Mouse (Mus musculus) myocyte (in vitro differentiated cells): Measurements from ENCODE around the gene Tada2b.
A peak's percentile ranks its signal among the peaks of the same experiment; 100 is the strongest.

Experiments used
- MAX ChIP-seq: IDR thresholded peaks from one replicate; pipeline ENCODE4 v1.6.1; 2011; ENCODE audit warnings: low read depth, mild to moderate bottlenecking, control low read depth
- POLR2A ChIP-seq: IDR thresholded peaks from one replicate; pipeline ENCODE4 v1.6.1; 2011; ENCODE audit warnings: low read depth, mild to moderate bottlenecking, control low read depth, moderate library complexity; ENCODE audit not compliant: insufficient read length
- POLR2AphosphoS2 ChIP-seq: IDR thresholded peaks from one replicate; pipeline ENCODE4 v1.6.1; 2011; ENCODE audit warnings: low read depth, control low read depth; ENCODE audit not compliant: insufficient read length
- TCF12 ChIP-seq: IDR thresholded peaks from one replicate; pipeline ENCODE4 v1.6.1; 2011; ENCODE audit warnings: mild to moderate bottlenecking, control low read depth; ENCODE audit not compliant: poor library complexity, insufficient read depth, severe bottlenecking
- USF1 ChIP-seq: IDR thresholded peaks from one replicate; pipeline ENCODE4 v1.6.1; 2011; ENCODE audit warnings: low read depth, mild to moderate bottlenecking, control low read depth, moderate library complexity

GRCm38 (mm10) chr5:36447872-36448271 is 36.2 kb downstream of the Tada2b start:
- TF ChIP-seq USF1 (peak; percentile 32), POLR2A (no peak), MAX (no peak), POLR2AphosphoS2 (no peak), TCF12 (no peak)
